Mouse (Mus musculus) layer of hippocampus, adult 8-10 months (tissue): ENCODE data around the gene Ctnnal1. TPM values are rescaled to one million over a fixed set of nuclear protein-coding genes. Genes with fewer than 3 reads are reported as not detected.

Experiments
- DNase-seq, 2 experiments: peaks; one replicate each; pipeline ENCODE4 v3.0.0; 2022; ENCODE audit warnings: low spot score in 2 of 2
- total RNA-seq, 4 experiments: library from RNA; stranded (reverse); gene quantifications; 2 replicates each; pipeline ENCODE4 v1.2.4; 2022

Ctnnal1 gene
- total RNA-seq, 4 experiments from 2014 or later, result 13.8 to 20.9 (median 16.8) TPM

DNA sequence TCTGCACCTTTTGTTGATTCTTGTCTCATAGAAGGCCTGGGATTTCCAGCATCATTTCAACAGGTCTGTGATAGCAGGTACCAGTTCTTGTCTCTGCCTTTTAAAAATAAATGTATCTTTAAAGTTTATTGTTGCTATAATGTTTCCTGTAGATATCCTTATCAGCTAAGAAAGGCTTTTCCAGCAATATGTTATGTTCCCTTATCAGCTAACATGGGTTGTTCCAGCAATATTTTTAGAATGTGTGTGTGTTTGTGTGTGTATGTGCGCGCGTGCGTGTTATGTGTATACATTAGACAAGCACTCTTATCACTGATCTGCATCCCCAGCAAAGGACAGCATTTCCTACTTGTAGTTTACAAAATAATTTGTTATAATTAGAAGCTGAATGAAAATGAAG is 3.4 kb downstream of the Ctnnal1 start:
- DNase-seq, result no peak

- no peak for DNase-seq
Observed at GRCm38 (mm10) chr4:56858733-56859132, 6.3 kb downstream of the Ctnnal1 start.

DNA sequence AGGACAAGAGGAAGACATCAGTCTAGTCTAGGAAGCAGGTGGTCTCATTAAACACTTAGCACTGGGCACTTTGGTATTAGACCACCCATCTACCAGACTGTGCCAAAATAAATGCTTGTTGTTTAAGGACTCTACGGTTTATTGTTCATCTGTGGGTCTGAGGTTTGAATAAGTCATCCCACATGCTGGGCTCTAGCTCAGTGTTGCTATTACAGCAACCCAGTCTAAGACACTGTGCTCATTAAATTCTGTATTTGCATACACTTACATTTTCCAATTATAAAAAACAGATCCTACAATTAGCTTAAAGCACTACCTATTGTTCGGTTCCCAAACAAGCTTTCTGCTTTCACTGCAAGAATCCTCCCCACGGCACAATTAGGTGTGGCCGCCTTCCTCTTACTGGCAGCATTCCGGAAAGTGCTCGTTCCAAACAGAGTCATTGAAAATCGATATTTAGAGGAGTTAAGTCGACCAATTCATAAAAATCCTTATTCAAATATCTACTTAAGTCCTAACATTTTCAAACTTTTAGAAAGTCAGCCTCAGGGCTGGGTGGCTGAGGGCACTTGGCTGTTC is 8.5 kb downstream of the Ctnnal1 start:
- DNase-seq, result no peak

DNA sequence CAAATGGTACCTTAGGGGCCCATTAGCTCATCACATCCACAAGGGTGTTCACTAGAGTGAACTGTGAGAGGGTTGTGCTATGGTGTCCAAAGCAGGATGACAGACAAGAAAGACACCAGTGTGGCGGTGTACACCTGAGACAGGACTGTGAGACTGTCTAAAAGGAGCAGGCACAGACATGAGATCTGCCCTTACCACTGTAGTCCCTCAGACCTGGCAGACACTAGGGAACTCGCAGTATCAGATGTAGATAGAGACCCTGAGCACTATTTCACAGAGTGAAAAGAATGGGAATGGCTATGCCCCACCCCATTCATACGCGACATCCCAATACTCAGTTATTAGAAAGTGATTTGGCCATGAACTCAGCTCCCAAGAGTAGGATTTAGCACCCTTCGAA is 9.1 kb downstream of the Ctnnal1 start:
- DNase-seq, result no peak

DNA sequence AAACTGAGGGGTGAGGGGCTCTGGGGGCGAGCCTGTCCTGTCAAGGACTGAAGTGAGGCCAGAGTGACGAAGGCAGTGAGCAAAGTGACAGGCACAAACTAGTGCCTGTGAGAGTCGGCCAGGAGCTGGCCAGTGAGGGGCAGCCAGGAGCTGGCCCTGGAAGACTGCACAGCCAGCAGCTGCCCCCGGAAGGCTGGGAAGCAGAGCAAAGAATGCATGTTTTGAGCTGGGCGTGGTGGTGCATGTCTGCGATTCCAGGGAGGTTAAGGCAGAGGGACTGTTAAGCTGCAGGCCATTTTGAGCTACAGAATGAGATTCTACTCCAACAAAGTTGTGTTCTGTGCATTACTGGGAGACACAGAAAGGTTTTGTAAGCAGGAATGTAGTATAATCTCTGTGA is 14.3 kb downstream of the Ctnnal1 start:
- DNase-seq, result no peak

DNA sequence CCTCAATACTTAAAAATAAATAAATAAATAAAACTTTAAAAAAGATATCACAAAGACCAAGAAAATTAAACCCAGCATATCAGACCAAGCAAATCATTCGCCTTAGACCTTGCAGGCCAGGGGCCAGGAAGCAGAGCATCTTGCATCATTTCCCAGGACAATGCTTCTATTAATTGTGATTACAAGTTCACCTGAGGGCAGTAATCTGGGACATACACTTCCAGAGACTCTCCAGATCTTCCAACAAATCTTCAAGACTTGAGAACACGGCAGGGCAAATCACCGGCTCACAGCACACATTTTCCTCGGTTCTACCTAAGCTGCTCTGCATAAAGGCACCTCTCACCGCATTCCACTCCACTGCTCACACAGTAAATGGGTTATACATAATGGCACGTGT is 16.9 kb downstream of the Ctnnal1 start:
- DNase-seq, result no peak

- no peak for DNase-seq
Observed at GRCm38 (mm10) chr4:56847400-56847799, 17.6 kb downstream of the Ctnnal1 start.

GRCm38 (mm10) chr4:56845896-56846533 is 19.0 kb downstream of the Ctnnal1 start:
- DNase-seq, result no peak

- DNase-seq, result no peak
Observed at GRCm38 (mm10) chr4:56844911-56845310, 20.1 kb downstream of the Ctnnal1 start.

DNA sequence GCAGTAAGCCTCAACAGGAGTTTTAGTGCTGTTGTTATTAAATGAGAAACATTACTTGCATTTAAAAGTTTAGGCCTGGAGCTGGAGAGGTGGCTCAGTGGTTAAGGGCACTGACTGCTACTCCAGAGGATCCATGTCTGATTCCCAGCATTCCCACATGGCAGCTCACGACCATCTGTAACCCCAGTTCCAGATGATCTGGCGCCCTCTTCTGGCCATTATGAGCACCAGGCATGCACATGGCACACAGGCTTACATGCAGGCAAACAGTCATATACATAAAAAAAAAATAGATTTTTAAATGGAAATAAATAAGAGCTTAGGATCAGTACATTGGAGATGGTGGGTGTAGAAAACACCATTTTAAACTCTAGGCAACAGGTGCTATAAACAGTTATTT is 21.0 kb downstream of the Ctnnal1 start:
- no peak for DNase-seq

DNA sequence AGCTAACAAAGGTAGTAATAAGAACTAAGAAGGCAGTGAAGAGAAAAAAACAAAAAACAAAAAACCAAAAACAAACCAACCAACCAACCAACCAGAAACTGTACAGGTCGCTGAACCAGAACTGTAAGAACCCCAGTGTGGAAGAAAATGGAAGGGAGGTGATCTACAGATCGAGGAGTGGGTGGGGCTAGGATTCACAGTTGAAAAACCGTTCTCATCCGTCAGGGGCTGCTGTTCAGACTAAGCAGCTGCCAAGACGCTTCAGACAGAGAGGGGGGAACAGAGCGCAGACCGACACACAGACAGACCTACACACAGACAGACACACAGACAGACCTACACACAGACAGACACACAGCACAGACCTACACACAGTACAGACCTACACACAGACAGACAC is 22.5 kb downstream of the Ctnnal1 start:
- DNase-seq, result no peak

DNA sequence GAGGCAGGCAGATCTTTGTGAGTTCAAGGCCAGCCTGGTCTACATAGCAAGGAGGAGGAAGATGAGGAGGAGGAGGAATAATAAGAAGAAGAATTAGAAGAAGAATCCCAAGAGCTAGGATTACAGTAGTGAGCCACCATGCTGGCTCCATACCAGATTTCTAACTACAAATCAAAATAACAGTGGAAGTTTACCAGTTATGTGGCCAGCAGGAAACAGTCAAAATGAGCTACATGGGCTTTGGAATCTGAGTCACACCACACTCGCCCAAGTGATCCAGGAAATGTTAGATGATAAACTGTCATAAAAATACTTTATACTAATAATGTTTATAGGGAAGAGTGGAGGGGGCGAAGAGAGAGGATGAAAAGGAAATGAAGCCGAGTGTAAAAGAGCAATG is 24.7 kb downstream of the Ctnnal1 start:
- no peak for DNase-seq

- no peak for DNase-seq
Observed at GRCm38 (mm10) chr4:56837661-56838060, 27.3 kb downstream of the Ctnnal1 start.

GRCm38 (mm10) chr4:56831998-56832397 is 33.0 kb downstream of the Ctnnal1 start:
- DNase-seq, result no peak

DNA sequence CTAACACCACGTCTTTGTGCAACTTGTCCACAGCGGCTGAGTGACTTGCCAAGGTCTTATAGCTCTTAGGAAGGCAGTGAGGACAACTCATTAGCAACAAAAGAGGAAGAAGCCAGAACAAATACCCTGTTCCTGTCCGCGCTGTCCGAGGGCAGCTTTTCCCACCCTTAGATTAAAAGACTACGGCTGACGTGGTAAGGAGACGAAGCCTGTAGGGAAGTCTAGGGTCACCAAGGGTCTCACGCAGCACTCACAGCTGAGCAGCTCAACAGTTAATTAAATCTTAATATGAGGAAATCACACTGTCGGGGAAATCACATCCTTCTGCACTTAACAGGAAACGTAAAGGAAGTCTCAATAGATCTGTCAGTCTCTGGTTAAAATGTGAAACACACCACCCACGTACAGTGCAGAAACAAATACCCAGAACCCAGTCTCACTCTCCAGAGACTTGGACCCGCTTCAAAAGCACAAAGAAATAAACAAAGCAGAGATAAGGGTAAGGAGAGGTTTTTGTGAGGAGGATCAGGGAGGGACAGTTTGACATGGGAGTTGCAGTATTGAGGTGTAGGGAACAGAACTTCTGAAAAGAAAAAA is 33.9 kb downstream of the Ctnnal1 start:
- DNase-seq, result no peak

DNA sequence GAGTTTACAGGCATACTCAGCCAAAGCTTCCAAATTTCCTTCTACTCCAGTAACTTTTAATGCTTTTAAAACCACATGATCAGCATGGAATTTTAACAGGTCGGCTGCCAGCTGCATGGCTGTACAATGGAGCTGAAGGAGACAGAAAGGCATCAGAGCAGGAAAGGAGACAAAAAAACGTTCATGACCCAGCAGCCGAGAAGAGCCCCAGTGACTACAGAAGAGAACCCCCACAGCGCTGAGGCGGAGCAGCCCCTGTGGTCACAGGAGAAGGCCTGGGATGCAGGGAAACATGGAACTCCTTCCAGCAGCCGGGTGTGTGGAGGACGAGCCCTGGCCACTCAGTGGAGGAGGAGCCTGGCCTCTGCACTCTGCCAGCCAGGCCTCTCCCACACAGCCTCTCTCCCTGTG is 35.5 kb downstream of the Ctnnal1 start:
- peak; percentile 54 to 67 for DNase-seq

DNA sequence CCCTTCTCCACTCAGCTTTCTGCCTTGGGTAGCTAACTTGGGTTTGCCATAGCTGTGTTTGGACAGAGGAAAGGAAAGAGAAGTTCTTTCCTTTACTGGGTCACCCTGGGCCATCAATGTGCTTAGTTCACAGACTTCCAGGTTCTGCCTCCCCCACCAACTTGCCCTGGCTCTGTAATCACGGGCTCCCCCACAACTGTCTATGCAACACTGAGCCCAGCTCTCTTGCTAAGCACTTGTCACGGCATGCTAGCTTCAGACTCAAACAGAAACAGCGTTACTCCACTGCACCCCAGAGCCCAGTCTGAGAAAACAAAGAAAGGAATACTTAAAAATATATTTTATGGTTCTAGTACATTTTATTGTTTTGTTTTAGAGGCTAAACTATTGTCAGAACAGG is 36.1 kb downstream of the Ctnnal1 start:
- DNase-seq, result no peak

- DNase-seq, result no peak
Observed at GRCm38 (mm10) chr4:56824231-56824630, 40.8 kb downstream of the Ctnnal1 start.

- DNase-seq, result no peak
Observed at GRCm38 (mm10) chr4:56820017-56820550, 44.9 kb downstream of the Ctnnal1 start.

DNA sequence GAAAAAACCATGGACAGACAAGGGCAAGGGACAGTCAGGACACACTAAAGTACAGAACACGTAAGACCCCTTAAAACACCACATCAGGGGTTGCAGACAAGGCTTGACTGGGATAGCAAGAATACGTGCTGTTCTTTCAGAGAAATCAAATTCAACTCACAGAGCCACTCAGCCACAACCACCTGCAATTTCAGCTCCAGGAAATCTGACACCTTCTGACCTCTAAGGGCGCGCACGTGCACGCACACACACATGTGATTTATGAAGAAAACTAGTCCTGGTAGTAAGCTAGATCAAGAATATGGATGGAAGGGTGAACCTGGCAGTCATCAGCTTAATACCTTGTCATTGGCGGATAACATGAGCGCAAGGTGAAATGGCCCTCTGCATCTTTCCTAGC is 49.9 kb downstream of the Ctnnal1 start:
- no peak for DNase-seq

- no peak for DNase-seq
Observed at GRCm38 (mm10) chr4:56812096-56812495, 52.9 kb downstream of the Ctnnal1 start.

GRCm38 (mm10) chr4:56811642-56812041 is 53.3 kb downstream of the Ctnnal1 start:
- no peak for DNase-seq

DNA sequence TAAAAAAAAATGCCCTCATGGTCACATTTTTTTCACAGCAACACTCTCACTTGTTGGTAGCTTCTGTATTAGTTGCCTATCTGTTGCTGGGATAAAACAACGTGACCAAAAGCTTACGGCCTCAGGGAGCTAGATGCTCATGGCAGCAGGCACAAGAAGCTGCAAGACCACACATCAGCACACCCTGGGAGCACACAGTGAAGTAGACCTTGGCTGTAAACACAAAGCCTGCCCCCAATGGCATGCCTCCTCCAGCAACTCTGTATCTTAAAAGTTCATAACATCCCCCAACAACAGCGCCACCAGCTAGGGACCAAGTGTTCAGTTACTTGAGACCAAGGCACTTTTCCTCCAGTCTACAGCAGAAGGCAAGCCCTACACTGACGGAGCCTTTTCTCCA is 55.9 kb downstream of the Ctnnal1 start:
- DNase-seq, result no peak
